Mouse (Mus musculus): ENCODE measurements around the gene Ckap2l. TPM values are rescaled to one million over a fixed set of nuclear protein-coding genes. Genes with fewer than 3 reads are reported as not detected.

Gene Ckap2l
- polyA plus RNA-seq, 1 experiment from 2014 or later, result 53.4 TPM

Other genes with a start within 250 kb of the Ckap2l start
- gene Vinac1, start 249.0 kb downstream of the Ckap2l start, polyA plus RNA-seq (2015; fragmentation: Nextera tagmentation; extraction: Ambion mirVana), result 0.06 and 0.10 TPM in 2 replicates
- gene Ttl, start 231.3 kb downstream of the Ckap2l start, polyA plus RNA-seq (2015; fragmentation: Nextera tagmentation; extraction: Ambion mirVana), result 19.6 and 20.4 TPM in 2 replicates
- 27.3 and 29.4 TPM in 2 replicates for gene Polr1b, start 196.2 kb downstream of the Ckap2l start, polyA plus RNA-seq (2015; fragmentation: Nextera tagmentation; extraction: Ambion mirVana)
- gene Chchd5, start 167.5 kb downstream of the Ckap2l start, polyA plus RNA-seq (2015; fragmentation: Nextera tagmentation; extraction: Ambion mirVana), result 29.8 and 31.7 TPM in 2 replicates
- gene Slc20a1, start 98.4 kb downstream of the Ckap2l start, polyA plus RNA-seq (2015; fragmentation: Nextera tagmentation; extraction: Ambion mirVana), result 30.4 TPM in 2 replicates
- not detected in 2 replicates for gene Il1a, start 12.8 kb upstream of the Ckap2l start, polyA plus RNA-seq (2015; fragmentation: Nextera tagmentation; extraction: Ambion mirVana)
- gene Il1b, start 73.9 kb upstream of the Ckap2l start, polyA plus RNA-seq (2015; fragmentation: Nextera tagmentation; extraction: Ambion mirVana), result 0.15 TPM in 1 of 2 replicates, not detected in the other
- not detected in 2 replicates for gene F830045P16Rik, start 239.4 kb upstream of the Ckap2l start, polyA plus RNA-seq (2015; fragmentation: Nextera tagmentation; extraction: Ambion mirVana)